Mouse (Mus musculus): ENCODE measurements around the gene Ak7.

DNA sequence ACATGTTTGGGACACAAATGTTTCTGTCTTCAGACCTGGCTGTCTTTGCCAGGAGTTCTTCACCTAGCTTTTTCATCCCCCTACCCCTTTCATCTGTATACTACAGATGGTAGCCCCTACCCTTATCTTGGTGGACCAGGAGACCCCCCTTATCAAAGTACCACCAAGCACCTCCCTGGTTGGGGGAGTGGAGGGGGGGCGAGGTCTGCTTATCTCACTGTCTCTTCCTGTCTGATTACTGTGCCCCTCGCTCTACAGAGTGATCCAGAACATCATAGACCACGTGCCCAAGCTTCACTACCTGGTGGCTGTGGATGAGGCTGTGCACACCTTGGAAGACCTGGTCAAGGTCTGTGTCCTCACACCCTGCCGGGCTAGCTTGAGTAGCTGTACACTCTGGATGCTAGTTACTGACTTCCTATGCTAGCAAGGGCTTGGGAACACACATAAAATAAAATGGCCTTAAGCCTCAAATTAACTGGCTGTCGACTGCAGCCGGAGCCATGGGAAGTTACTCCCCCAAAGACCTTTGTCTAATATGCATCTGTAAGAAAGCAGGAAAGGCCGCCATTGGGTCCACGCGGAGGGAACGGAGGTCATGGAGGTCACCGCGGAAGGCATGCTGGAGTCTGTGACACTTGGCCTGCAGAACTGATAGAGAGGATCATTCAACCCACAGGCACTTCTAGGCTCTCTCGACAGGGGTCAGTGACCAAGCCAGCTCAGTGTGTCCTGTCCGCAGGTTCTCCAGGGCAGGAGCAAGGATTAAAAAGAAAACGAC, 32.7 kb downstream of the Ak7 start:
- TF ChIP-seq CTCF (IDR thresholded peaks at IDR 0.05; ENCODE audit: low read depth) (no peak), EP300 (optimal IDR thresholded peaks at IDR 0.05) (no peak)

Data from stomach, postnatal 0 days (tissue).